Mouse (Mus musculus): ENCODE results near the gene Wdr73. TPM values are rescaled to one million over a fixed set of nuclear protein-coding genes. Genes with fewer than 3 reads are reported as not detected.

The Wdr73 gene
- polyA plus RNA-seq, 1 experiment = 15.1 TPM

- Histone ChIP-seq H3ac (ENCODE audit: control insufficient read depth, insufficient read length) (no peak overlapping the region), H3K27me3 (ENCODE audit: control insufficient read depth, insufficient read depth, insufficient read length) (no peaks in the 10 kb centered on the region), H3K79me2 (ENCODE audit: control insufficient read depth, insufficient read depth) (no peaks in the 10 kb centered on the region), H3K36me3 (ENCODE audit: control insufficient read depth, insufficient read depth) (peaks cover 5% of the 10 kb centered on the region), H3K4me3 (no peak overlapping the region), H3K4me2 (ENCODE audit: low read depth) (no peak overlapping the region)
- TF ChIP-seq POLR2AphosphoS2 (IDR thresholded peaks at IDR 0.05; ENCODE audit: insufficient read length, low read depth) (no peak), TCF3 (IDR thresholded peaks at IDR 0.05; ENCODE audit: insufficient read length, low read depth) (no peak), USF1 (IDR thresholded peaks at IDR 0.05; ENCODE audit: low read depth) (no peak), TCF12 (IDR thresholded peaks at IDR 0.05; ENCODE audit: insufficient read depth, poor library complexity, severe bottlenecking) (no peak), REST (IDR thresholded peaks at IDR 0.05; ENCODE audit: insufficient read depth, insufficient read length) (no peak)
These were observed 18.0 kb upstream of the Wdr73 start for GRCm38 (mm10) chr7:80918982-80919646.

- H3ac ChIP-seq (ENCODE audit: control insufficient read depth, insufficient read length) = no peak overlapping the region
- no peaks in the 10 kb centered on the region for H3K79me2 ChIP-seq (ENCODE audit: control insufficient read depth, insufficient read depth)
- H3K4me2 ChIP-seq (ENCODE audit: low read depth) = no peak overlapping the region
- no peak overlapping the region for H3K4me3 ChIP-seq
- H3K27me3 ChIP-seq (ENCODE audit: control insufficient read depth, insufficient read depth, insufficient read length) = no peaks in the 10 kb centered on the region
- TF ChIP-seq SRF (IDR thresholded peaks at IDR 0.05; ENCODE audit: control insufficient read depth, insufficient read length, low read depth) = no peak
- no peak for TF ChIP-seq E2F4 (IDR thresholded peaks at IDR 0.05; ENCODE audit: insufficient read depth)
- no peak for TF ChIP-seq MYOG (IDR thresholded peaks at IDR 0.05; ENCODE audit: control insufficient read depth in 1 of 3, insufficient read depth in 1 of 3, insufficient read length in 2 of 3, low read depth in 2 of 3)
- no peak for TF ChIP-seq CEBPB (IDR thresholded peaks at IDR 0.05; ENCODE audit: insufficient read depth, poor library complexity, severe bottlenecking)
- no peak for TF ChIP-seq TCF3 (IDR thresholded peaks at IDR 0.05; ENCODE audit: insufficient read length, low read depth)
- no peak for TF ChIP-seq REST (IDR thresholded peaks at IDR 0.05; ENCODE audit: insufficient read depth, insufficient read length)
- no peak for TF ChIP-seq POLR2AphosphoS2 (IDR thresholded peaks at IDR 0.05; ENCODE audit: insufficient read length, low read depth)
- TF ChIP-seq TCF12 (IDR thresholded peaks at IDR 0.05; ENCODE audit: insufficient read depth, poor library complexity, severe bottlenecking) = no peak
- TF ChIP-seq USF1 (IDR thresholded peaks at IDR 0.05; ENCODE audit: low read depth) = no peak
- no peak for TF ChIP-seq MAX (IDR thresholded peaks at IDR 0.05; ENCODE audit: low read depth)
- no peak for TF ChIP-seq POLR2A (IDR thresholded peaks at IDR 0.05; ENCODE audit: insufficient read length, low read depth)
- no peak for TF ChIP-seq MYOD1 (IDR thresholded peaks at IDR 0.05; ENCODE audit: control insufficient read depth in 1 of 3, insufficient read length in 2 of 3, low read depth in 2 of 3)
- H3K36me3 ChIP-seq (ENCODE audit: control insufficient read depth, insufficient read depth) = peaks cover 10% of the 10 kb centered on the region
These were observed 16.9 kb upstream of the Wdr73 start for GRCm38 (mm10) chr7:80917916-80918465.

- H3K36me3 ChIP-seq (ENCODE audit: control insufficient read depth, insufficient read depth) = peaks cover 10% of the 10 kb centered on the region
- no peak overlapping the region for H3K4me3 ChIP-seq
- H3K4me2 ChIP-seq (ENCODE audit: low read depth) = no peak overlapping the region
- no peaks in the 10 kb centered on the region for H3K27me3 ChIP-seq (ENCODE audit: control insufficient read depth, insufficient read depth, insufficient read length)
- no peak for TF ChIP-seq POLR2AphosphoS2 (IDR thresholded peaks at IDR 0.05; ENCODE audit: insufficient read length, low read depth)
- TF ChIP-seq POLR2A (IDR thresholded peaks at IDR 0.05; ENCODE audit: insufficient read length, low read depth) = no peak
- TF ChIP-seq USF1 (IDR thresholded peaks at IDR 0.05; ENCODE audit: low read depth) = no peak
- no peak for TF ChIP-seq E2F4 (IDR thresholded peaks at IDR 0.05; ENCODE audit: insufficient read depth)
- no peak for TF ChIP-seq REST (IDR thresholded peaks at IDR 0.05; ENCODE audit: insufficient read depth, insufficient read length)
- no peak for TF ChIP-seq MYOG (IDR thresholded peaks at IDR 0.05; ENCODE audit: control insufficient read depth in 1 of 3, insufficient read depth in 1 of 3, insufficient read length in 2 of 3, low read depth in 2 of 3)
- no peak for TF ChIP-seq TCF3 (IDR thresholded peaks at IDR 0.05; ENCODE audit: insufficient read length, low read depth)
- no peak for TF ChIP-seq MYOD1 (IDR thresholded peaks at IDR 0.05; ENCODE audit: control insufficient read depth in 1 of 3, insufficient read length in 2 of 3, low read depth in 2 of 3)
- no peak for TF ChIP-seq TCF12 (IDR thresholded peaks at IDR 0.05; ENCODE audit: insufficient read depth, poor library complexity, severe bottlenecking)
- TF ChIP-seq MAX (IDR thresholded peaks at IDR 0.05; ENCODE audit: low read depth) = no peak
- no peak for TF ChIP-seq SRF (IDR thresholded peaks at IDR 0.05; ENCODE audit: control insufficient read depth, insufficient read length, low read depth)
- no peak for TF ChIP-seq CEBPB (IDR thresholded peaks at IDR 0.05; ENCODE audit: insufficient read depth, poor library complexity, severe bottlenecking)
- H3K79me2 ChIP-seq (ENCODE audit: control insufficient read depth, insufficient read depth) = no peaks in the 10 kb centered on the region
- H3ac ChIP-seq (ENCODE audit: control insufficient read depth, insufficient read length) = no peak overlapping the region
These were observed 11.4 kb upstream of the Wdr73 start for GRCm38 (mm10) chr7:80912496-80912895.

- Histone ChIP-seq H3K36me3 (ENCODE audit: control insufficient read depth, insufficient read depth) (peaks cover 10% of the 10 kb centered on the region), H3K4me2 (ENCODE audit: low read depth) (no peak overlapping the region), H3K79me2 (ENCODE audit: control insufficient read depth, insufficient read depth) (no peaks in the 10 kb centered on the region), H3ac (ENCODE audit: control insufficient read depth, insufficient read length) (no peak overlapping the region), H3K27me3 (ENCODE audit: control insufficient read depth, insufficient read depth, insufficient read length) (no peaks in the 10 kb centered on the region), H3K4me3 (no peak overlapping the region)
- TF ChIP-seq REST (IDR thresholded peaks at IDR 0.05; ENCODE audit: insufficient read depth, insufficient read length) = no peak
- no peak for TF ChIP-seq E2F4 (IDR thresholded peaks at IDR 0.05; ENCODE audit: insufficient read depth)
- no peak for TF ChIP-seq POLR2A (IDR thresholded peaks at IDR 0.05; ENCODE audit: insufficient read length, low read depth)
- no peak for TF ChIP-seq MYOG (IDR thresholded peaks at IDR 0.05; ENCODE audit: control insufficient read depth in 1 of 3, insufficient read depth in 1 of 3, insufficient read length in 2 of 3, low read depth in 2 of 3)
- TF ChIP-seq TCF12 (IDR thresholded peaks at IDR 0.05; ENCODE audit: insufficient read depth, poor library complexity, severe bottlenecking) = no peak
- TF ChIP-seq USF1 (IDR thresholded peaks at IDR 0.05; ENCODE audit: low read depth) = no peak
- TF ChIP-seq CEBPB (IDR thresholded peaks at IDR 0.05; ENCODE audit: insufficient read depth, poor library complexity, severe bottlenecking) = no peak
- no peak for TF ChIP-seq SRF (IDR thresholded peaks at IDR 0.05; ENCODE audit: control insufficient read depth, insufficient read length, low read depth)
- TF ChIP-seq TCF3 (IDR thresholded peaks at IDR 0.05; ENCODE audit: insufficient read length, low read depth) = no peak
- TF ChIP-seq POLR2AphosphoS2 (IDR thresholded peaks at IDR 0.05; ENCODE audit: insufficient read length, low read depth) = no peak
- TF ChIP-seq MYOD1 (IDR thresholded peaks at IDR 0.05; ENCODE audit: control insufficient read depth in 1 of 3, insufficient read length in 2 of 3, low read depth in 2 of 3) = no peak
- TF ChIP-seq MAX (IDR thresholded peaks at IDR 0.05; ENCODE audit: low read depth) = no peak
These were observed 10.0 kb upstream of the Wdr73 start for GRCm38 (mm10) chr7:80911053-80911452.

Measured in myocyte (in vitro differentiated cells).